Mouse (Mus musculus): ENCODE data around the gene Wscd2.

- TF ChIP-seq POLR2A (IDR thresholded peaks at IDR 0.05; ENCODE audit: insufficient read length, low read depth), result no peak
- no peak for TF ChIP-seq CEBPB (IDR thresholded peaks at IDR 0.05; ENCODE audit: insufficient read depth, poor library complexity, severe bottlenecking)
- no peak for TF ChIP-seq POLR2AphosphoS2 (IDR thresholded peaks at IDR 0.05; ENCODE audit: insufficient read length, low read depth)
- no peak for TF ChIP-seq TCF12 (IDR thresholded peaks at IDR 0.05; ENCODE audit: insufficient read depth, poor library complexity, severe bottlenecking)
- TF ChIP-seq MAX (IDR thresholded peaks at IDR 0.05; ENCODE audit: low read depth), result no peak
These were observed 136.2 kb downstream of the Wscd2 start for GRCm38 (mm10) chr5:113626352-113626751.
